Mouse (Mus musculus): Measurements from ENCODE around the gene Dguok.

DNA sequence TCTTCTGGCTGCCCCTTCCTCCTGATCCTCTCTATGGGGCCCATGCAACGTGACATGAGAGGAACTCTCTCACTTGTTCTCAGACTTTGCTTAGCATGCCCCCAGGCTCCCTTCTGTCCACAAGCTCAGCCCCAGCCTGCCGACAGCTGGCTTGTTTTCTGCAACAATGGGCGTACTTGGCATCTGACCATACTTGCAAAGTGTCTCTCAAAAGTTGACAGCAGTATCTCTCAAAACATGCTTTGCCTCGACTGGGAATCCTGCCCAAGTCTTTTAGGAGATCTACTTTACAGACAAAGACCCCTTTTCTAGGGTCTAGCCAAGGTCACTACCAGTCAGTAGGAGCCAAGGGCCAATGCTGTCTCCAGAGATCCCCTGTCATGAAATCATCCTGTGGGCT lies 20.9 kb downstream of the Dguok start:
- TF ChIP-seq POLR2A (IDR thresholded peaks at IDR 0.05; ENCODE audit: borderline replicate concordance, extremely low read depth, insufficient read depth, insufficient read length, poor library complexity, severe bottlenecking) (no peak), CTCF (IDR thresholded peaks at IDR 0.05; ENCODE audit: borderline replicate concordance, extremely low read depth, insufficient read depth, insufficient read length) (no peak)
